Mouse (Mus musculus) hindbrain, embryonic 10.5 days (tissue): ENCODE measurements at regions not wholly inside any gene's neighbourhood (a gene's known extent, or its start where the extent isn't known, plus 50 kb on each side); places are given as distances from the start of the nearest gene placed in this dataset.
"Not testable (repeated sequence)": the region's sequence is repeated elsewhere in the genome, so short reads cannot be mapped to it uniquely, and the experiment has no call there.

Source experiments
- DNase-seq: peaks from one replicate; pipeline ENCODE4 v3.0.0-alpha.2; 2017; ENCODE audit warnings: low spot score
- H3K27ac ChIP-seq: fragments of 300-500 bp; sonication (generic); 2 replicates; pipeline ENCODE4 v1.5.1; 2016; ENCODE audit warnings: mild to moderate bottlenecking, moderate library complexity
- H3K27me3 ChIP-seq: fragments of 300-500 bp; sonication (generic); 2 replicates; pipeline ENCODE4 v1.6.1; 2016; ENCODE audit warnings: mild to moderate bottlenecking; ENCODE audit not compliant: poor library complexity, insufficient read depth, severe bottlenecking
- H3K36me3 ChIP-seq: fragments of 300-500 bp; sonication (generic); 2 replicates; pipeline ENCODE4 v1.6.1; 2016; ENCODE audit warnings: mild to moderate bottlenecking, moderate library complexity
- H3K4me1 ChIP-seq: fragments of 300-500 bp; sonication (generic); replicated peaks from 2 replicates; pipeline ENCODE4 v1.6.1; 2016; ENCODE audit warnings: mild to moderate bottlenecking
- H3K4me3 ChIP-seq: fragments of 300-500 bp; sonication (generic); 2 replicates; pipeline ENCODE4 v1.5.1; 2016; ENCODE audit warnings: mild to moderate bottlenecking, moderate library complexity
- H3K9me3 ChIP-seq: fragments of 300-500 bp; sonication (generic); 2 replicates; pipeline ENCODE4 v1.6.1; 2016; ENCODE audit warnings: mild to moderate bottlenecking, moderate library complexity
- WGBS: fragments of 180-500 bp; shearing (Covaris S2); methylation state at CpG from one replicate; pipeline ENCODE4 v1.1.7; 2016; 5-methylcytosine and 5-hydroxymethylcytosine counted together

DNA sequence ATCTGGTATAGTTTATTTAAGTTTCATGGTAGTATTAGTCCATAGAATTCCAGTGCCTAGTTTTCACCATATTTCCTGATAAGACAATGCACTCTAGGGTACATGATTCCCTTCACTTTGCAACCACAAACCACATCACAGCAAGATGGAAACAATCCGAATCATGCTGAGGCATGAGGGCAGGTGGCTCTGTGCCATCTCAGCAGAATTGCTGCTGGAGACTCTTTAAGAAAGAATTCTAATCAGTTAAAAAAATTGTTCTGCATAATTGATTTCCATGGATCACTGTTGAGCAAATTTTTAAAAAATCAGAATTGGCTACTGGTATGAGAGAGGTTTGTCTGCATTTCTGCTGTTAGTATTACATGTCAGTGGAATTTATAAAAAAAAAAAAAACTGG lies 1451.1 kb upstream of the Pcdh20 start:
- no peak for DNase-seq
- Histone ChIP-seq H3K9me3 (no peaks in the 10 kb centered on the region), H3K27me3 (no peaks in the 10 kb centered on the region), H3K27ac (no peak overlapping the region), H3K4me3 (no peak overlapping the region), H3K4me1 (no peaks in the 10 kb centered on the region), H3K36me3 (no peaks in the 10 kb centered on the region)
- WGBS: 76% methylated on average over 1 of the region's 1 CpGs

DNA sequence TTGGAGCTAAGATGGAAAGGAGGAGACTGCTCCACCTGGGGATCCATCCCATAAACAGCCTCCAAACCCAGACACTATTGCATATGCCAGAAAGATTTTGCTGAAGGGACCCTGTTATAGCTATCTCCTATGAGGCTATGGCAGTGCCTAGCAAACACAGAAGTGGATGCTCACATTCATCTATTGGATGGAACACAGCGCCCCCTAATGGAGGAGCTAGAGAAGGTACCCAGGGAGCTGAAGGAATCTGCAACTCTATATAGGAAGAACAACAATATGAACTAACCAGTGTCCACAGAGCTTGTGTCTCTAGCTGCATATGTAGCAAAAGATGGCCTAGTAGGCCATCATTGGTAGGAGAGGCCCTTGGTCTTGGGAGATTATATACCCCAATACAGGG lies 1449.4 kb upstream of the Pcdh20 start:
- not testable (repeated sequence) for H3K27me3 ChIP-seq, H3K4me1 ChIP-seq, H3K27ac ChIP-seq, H3K9me3 ChIP-seq, H3K4me3 ChIP-seq, H3K36me3 ChIP-seq
- peak; percentile 33 for DNase-seq
- 0% methylated on average over 1 of the region's 1 CpGs for WGBS

DNA sequence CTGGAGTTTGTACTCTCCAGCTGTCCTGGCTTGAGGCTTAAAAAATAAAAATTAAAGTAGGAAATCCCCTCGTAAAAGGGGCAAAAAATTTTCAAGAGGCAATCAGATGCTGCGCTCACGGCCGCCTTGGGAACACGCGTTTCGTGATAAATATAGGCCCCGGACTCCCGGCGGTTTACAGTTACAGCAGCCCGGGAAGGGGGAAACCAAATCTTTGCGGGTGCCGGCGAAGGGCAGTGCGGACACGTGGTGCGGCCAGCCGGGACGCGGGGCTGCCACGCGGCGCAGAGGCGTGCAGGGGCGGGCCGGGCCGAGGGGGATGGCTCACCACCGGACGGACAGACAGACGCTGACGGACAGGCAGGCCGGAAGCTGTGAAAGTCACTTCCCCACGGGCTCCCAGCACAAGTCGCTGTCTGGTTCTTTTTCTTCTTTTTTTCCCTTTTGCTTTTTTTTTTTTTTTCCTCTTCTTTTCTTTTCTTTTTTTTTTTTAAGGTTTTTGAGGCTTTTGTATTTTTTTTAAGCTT lies 1427.6 kb upstream of the Pcdh20 start:
- H3K9me3 ChIP-seq, H3K4me3 ChIP-seq, DNase-seq, H3K4me1 ChIP-seq, H3K27me3 ChIP-seq, H3K27ac ChIP-seq, H3K36me3 ChIP-seq: not testable (repeated sequence)
- WGBS: 77% methylated on average over 25 of the region's 34 CpGs

DNA sequence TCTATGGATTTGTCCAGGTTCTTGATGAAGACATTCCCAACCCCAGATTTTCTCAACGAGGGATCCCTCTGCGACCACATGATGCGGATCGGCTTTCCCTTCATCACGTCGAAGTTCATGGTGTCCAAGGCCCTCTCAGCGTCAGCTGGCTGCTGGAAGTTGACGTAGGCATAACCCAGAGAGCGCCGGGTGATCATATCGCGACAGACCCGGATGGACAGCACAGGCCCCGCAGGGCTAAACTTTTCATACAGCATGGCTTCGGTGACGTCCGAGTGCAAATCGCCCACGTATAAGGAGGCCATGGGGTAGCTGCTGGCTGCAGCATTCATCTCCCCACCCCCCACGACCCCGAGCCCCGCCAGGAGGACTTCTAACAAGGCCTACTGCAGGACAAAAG lies 1426.9 kb upstream of the Pcdh20 start:
- WGBS: 91% methylated on average over 22 of the region's 22 CpGs
- not testable (repeated sequence) for H3K27me3 ChIP-seq, DNase-seq

DNA sequence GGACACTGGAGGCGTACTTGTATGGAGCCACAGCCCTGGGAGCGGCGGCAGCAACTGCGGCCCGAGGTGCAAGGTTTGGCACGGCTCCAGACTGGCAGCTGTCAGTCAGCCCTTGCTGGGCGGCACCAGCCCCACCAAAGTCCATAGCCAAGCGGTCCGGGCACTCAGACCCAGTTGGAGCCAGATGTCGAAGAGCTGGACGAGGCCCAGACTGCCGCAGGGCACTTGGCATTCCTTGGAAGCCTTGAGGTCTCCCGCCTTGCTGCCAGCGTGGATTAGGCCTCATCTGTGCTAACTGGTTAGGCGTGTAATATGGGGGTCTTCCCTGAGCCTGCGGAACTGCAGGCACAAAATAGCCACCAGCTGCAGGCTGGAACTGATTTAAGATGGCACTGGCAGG lies 1425.7 kb upstream of the Pcdh20 start:
- not testable (repeated sequence) for H3K4me1 ChIP-seq, H3K27ac ChIP-seq, DNase-seq, H3K9me3 ChIP-seq, H3K27me3 ChIP-seq, H3K36me3 ChIP-seq, H3K4me3 ChIP-seq
- WGBS: 67% methylated on average over 16 of the region's 16 CpGs

More for the DNA sequence above, 1426.9 kb upstream of the Pcdh20 start:
- H3K27ac ChIP-seq, H3K9me3 ChIP-seq, H3K36me3 ChIP-seq, H3K4me1 ChIP-seq, H3K4me3 ChIP-seq: not testable (repeated sequence)
